Mouse (Mus musculus): ENCODE data around the gene Erbb2.

DNA sequence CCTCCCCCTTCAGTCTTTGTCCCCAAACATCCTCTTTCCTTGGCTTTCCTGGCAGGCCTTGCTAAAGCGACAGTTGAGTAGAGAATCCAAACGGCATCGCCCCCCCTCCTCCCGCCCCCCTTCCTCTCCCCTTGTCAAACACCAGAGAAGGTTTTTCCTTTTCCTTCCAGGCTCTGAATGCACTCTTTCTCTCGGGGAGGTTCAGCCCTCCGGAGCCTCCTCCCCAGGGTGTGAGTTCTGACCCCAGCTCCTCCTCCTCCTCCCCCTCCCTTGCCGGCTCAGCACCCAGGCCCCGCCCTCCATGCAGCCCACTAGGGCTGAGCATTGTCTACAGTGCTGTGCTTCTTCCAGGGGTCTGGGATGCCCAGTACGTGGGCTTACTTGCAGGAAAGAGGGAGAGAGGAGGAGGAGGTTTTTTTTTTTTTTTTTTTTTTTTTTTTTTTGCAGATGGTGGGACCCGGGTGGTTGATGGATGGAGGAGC lies 2.9 kb upstream of the Erbb2 start:
- TF ChIP-seq POLR2A (IDR thresholded peaks at IDR 0.05; ENCODE audit: control insufficient read depth, low read depth, low read length) (no peak), CTCF (IDR thresholded peaks at IDR 0.05; ENCODE audit: control insufficient read depth, insufficient read depth, insufficient replicate concordance, low read depth, low read length) (no peak)
